Comparison of ENCODE assay signal across 18 mouse cellular contexts in the genomic region with DNA sequence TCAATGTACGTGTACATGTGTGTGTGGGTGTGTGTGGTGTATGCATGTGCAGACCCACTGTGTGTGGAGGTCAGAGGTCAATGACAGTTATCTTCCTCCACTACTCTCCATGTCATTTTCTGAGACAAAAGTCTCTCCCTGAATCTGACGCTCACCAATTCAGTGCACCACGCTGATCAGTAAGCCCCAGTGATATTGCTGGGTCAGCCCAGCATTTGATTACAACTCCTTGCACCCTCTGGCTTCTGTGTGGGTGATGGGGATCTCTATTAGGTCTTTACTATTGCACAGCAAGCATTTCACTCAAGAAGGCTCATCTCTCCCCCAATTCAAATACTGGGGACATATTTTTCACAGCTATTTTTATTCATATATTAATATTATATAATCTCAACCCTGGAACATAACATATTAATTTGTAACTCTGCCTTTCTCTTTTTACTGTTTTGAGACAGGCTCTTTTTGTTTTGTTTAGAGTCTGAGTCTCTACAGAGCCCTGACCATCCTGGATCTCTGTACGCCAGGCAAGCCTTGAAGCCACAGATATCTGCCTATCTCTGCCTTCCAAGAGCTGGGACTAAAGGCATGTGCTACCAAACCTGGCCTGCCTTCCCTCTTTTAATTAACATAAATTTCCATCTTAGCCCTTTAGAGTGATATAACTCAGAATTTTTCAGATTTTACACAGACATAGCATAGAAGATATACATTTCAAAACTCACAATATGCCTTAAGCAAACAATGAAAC. TPM values are rescaled to one million over a fixed set of nuclear protein-coding genes. Genes with fewer than 3 reads are reported as not detected.
"Had no signal": no experiment of that assay in that cellular context is flagged by ENCODE, and none has a peak within 500 bp of the region (broad histone marks: within the 10 kb centered on the region; RNA-seq: fewer than 3 reads in every experiment).

No protein-coding gene starts in this region.

- DNase-seq: kidney, adult 11 months; kidney, adult 9 months; kidney, postnatal 36 days; lung, postnatal 14 days; midbrain, embryonic 14.5 days; retina, postnatal 1 day; right cerebral cortex, postnatal 4 days; spleen, adult 18-20 months; thymus, adult 18-20 months; thymus, postnatal 25 days had no signal

- H3K36me3 ChIP-seq: limb, embryonic 12.5 days; lung, embryonic 15.5 days; midbrain, embryonic 10.5 days; neural tube, embryonic 15.5 days had no signal

- H3K9ac ChIP-seq: limb, embryonic 12.5 days; lung, embryonic 15.5 days; neural tube, embryonic 15.5 days had no signal

- H3K4me2 ChIP-seq: limb, embryonic 12.5 days; lung, embryonic 15.5 days; neural tube, embryonic 15.5 days had no signal

- H3K27me3 ChIP-seq: limb, embryonic 12.5 days; lung, embryonic 15.5 days; neural tube, embryonic 15.5 days had no signal

- H3K4me3 ChIP-seq: layer of hippocampus, adult 2 months; limb, embryonic 12.5 days; lung, embryonic 15.5 days; midbrain, embryonic 10.5 days; myocyte; neural tube, embryonic 15.5 days had no signal

- H3K27ac ChIP-seq: kidney, postnatal 0 days; layer of hippocampus, adult 2 months; limb, embryonic 12.5 days; lung, embryonic 15.5 days; midbrain, embryonic 10.5 days; neural tube, embryonic 15.5 days had no signal

- H3K9me3 ChIP-seq: limb, embryonic 12.5 days; lung, embryonic 15.5 days; midbrain, embryonic 10.5 days; neural tube, embryonic 15.5 days had no signal

- H3K4me1 ChIP-seq: midbrain, embryonic 10.5 days; neural tube, embryonic 15.5 days had no signal

RNA-seq across cellular contexts. Expression of a gene that starts 53.2 kb away (rescaled TPM):
- total RNA-seq: liver, adult 2 months had no signal
- polyA plus RNA-seq: liver, adult 2 months; myocyte had no signal
